Mouse (Mus musculus): ENCODE data around the gene Adgrb2.

Gene Adgrb2

DNA sequence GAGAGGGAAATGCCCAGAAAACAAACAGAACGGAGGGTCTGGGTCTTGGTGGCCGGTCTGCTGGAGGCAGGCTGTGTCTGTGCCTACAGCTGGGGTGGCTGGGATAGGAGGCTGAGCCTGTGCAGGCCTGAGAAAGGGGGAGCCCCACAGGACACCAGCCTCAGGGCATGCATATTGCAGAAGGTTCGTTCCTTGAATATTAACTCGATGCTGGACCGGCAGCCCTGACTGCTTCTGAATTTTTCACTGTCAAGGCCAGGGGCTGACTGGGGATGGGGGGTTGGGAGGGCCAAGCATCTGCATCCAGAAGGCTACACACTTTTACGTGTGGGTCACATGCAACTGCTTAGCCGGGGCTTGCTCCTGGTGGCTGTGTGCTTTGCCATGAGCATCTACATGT, 48.8 kb downstream of the Adgrb2 start:
- DNase-seq, result no peak

DNA sequence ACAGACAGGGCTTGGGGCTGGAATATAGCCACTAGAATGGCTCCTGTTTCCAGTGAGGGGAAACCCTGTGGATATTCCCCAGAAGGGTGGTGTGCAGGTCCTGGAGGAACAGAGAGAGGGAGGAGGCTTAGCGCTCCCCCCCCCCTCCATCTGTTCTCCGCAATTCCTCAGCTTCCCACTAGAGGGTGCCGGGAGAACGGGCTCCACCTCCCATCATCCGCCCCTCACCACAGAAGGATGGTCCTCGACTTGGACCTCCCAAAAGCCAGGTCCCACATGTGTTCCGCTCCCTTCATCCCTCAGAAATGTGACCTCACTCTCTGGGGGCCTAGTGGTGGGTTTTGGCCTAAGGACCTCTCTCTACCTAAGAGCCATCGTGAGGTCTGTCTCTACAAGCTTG, 51.4 kb downstream of the Adgrb2 start:
- DNase-seq, result peak; percentile 38 to 43

DNA sequence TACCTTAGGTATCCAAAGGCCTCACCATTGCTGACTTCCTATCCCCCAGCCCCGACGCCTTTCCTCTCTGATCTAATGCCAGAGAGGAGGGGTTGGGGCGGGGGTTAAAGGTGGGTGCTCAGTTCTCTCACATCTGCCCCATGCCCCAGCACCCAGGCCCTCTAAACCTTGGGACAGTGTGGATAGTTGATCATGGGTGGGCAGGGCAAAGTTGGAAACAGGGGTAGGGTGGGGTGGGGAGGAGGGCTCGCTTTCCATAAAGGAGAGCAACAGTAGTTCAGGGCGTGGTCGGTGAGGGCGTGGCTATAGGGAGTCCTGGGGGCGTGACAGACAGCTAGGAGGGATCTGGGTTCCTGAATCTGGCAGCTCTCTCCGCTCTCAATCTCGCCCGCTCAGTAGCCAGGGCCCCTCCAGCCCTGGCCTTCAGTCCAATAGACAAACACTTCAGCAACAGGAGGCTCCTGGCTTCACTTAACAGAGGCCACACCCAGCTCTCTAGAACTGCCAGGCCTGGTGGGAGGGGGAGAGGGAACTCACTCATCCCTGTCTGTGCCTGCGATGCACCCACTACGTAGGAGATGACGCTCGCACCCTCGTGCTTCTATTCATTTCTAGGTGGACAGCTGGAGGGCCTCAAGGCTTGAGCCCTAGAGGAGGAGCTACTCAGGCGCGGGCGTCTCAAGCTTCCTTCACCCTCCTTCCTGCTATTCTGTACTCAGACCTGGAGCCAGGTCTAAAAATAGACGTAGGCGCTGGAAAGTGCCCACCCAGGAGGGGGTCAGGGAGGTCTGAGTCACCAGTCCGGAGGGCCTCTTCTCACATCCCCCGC, 52.1 kb downstream of the Adgrb2 start:
- DNase-seq, result peak; percentile 14 to 35

DNA sequence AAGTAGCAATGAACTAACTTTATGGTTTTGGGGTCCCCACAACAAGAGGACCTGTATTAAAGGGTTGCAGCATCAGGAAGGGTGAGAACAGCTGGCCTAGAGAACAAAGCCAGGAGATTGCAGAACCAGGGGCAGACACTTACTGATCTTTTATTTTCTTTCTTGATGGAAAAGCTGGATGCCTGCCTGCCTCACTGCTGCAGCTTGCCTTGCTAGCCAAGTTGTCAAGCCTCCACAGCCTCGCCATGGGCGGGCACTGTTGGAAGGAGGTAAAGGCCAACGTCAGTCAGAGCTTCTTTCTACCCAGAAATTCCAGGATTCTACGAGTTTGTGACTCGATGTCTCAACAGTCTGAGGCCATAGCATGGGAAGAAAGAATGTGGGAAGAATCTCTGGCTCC, 54.7 kb downstream of the Adgrb2 start:
- DNase-seq, result no peak

DNA sequence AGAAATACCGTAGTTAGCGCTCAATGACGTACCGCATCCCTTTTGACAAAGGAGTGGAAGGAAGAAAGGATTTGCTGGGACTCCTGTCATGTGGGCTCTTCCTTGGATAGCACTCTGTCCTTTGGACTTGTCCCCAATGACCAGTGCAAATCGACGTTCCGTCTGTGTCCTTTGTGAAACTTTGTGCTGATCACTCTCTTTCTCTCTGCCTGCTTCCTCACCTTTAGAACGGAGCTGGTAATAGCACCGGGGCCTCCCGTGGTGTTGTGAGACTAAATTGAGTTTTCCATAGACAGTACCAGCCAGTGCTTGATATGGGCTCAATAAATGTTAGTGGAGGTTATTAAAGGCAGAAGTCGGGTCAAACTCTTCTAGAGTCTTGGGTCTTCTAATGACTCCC, 56.4 kb downstream of the Adgrb2 start:
- no peak for DNase-seq

DNA sequence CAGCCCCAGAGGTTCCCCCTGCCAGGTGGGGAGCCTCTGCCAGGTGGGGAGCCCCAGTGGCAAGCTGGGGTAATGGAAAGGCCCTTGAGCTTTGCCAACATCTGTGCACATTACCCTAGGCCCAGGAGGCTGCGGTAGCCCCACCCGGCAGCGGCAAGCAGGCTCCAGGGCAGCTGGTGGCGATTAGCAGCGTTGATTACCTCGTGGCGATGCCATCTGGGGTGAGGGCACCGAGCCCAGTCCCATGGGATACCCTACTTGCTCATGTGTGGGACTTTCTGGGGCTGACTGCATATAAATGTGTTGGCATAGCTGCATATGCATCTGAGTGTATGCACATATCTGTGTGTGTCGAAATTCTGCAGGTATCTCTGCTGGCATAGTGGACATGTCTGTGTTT, 59.5 kb downstream of the Adgrb2 start:
- DNase-seq, result peak; percentile 7 to 21

DNA sequence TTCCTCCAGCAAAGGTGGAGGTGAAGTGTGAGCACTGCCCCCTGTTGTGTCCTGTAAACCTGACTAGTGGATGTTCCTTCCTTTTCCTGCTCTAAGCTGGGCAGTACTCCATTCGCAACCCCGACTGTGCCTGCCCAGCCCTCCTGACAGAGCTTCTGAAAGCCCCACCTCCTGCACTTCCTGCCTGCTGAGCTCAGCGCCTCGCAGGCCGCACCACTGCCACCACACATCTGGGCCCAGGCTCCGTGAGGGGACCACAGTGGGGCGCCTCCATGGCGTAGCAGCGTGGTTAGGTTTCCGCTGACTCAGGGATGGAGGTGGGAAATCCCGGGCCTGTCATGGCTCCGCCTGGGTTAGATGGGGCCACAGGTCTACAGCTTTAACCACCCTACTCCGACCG, 60.9 kb downstream of the Adgrb2 start:
- DNase-seq, result peak; percentile 55 to 59

DNA sequence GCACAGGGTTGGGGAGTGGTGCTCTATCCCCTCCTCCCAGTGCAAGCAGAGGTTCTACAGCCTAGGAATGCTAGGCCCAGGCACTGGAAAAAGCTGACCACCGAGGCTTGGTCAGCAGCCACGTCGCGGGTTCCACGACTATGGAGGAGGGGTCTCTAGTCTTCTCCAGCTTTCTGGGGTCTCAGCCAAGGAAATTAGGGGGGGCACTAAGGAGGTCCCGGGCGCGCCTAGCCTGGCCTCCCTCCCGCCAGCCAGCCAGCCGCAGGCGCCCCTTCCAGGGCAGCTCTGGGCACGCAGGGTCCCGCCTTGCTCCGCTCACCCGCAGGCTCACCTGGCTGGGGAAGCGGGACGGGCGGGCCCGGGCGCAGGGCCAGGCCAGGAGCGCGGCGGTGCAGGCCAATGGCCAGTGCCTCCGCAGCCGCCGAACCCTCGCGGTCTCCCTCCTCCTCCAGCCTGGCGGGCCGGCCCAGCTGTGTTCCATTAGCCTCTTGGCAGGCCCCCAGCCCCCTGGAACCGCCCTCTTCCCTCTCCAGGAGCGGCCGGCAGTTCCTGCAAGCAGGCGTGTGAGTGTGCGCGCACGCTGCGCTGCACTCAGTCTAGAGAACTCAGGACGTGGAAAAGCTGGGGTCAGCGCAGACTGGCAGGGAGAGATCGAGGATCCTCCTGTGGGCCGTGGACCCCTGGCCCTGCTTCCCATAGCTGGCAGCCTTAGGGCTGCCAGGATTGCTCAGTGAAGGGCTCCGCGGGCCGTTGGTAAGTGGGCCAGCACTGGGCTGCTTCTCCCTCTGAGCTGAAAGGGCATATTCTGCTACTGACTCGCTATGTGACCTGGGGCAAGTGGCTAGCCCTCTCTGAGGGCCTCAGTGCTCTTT, 62.9 kb downstream of the Adgrb2 start, which contains the start of gene Col16a1:
Col16a1 (plus strand) TSS at position 510 of the 872 bp plus-strand sequence.
- DNase-seq, result no peak

DNA sequence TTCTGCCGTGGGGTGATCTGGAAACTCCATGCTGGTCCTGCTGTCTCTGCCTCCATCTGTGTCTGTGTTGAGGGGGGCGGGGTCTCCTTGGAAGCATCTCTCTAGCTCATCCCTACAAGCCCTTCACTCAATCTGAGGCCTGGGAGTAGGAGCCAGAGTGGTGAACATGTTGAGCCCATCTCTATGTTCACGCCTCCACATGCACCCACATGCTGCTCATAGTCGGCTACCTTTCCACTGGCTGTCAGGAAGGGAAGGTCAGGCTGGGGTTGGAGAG, 63.5 kb downstream of the Adgrb2 start:
- DNase-seq, result no peak

DNA sequence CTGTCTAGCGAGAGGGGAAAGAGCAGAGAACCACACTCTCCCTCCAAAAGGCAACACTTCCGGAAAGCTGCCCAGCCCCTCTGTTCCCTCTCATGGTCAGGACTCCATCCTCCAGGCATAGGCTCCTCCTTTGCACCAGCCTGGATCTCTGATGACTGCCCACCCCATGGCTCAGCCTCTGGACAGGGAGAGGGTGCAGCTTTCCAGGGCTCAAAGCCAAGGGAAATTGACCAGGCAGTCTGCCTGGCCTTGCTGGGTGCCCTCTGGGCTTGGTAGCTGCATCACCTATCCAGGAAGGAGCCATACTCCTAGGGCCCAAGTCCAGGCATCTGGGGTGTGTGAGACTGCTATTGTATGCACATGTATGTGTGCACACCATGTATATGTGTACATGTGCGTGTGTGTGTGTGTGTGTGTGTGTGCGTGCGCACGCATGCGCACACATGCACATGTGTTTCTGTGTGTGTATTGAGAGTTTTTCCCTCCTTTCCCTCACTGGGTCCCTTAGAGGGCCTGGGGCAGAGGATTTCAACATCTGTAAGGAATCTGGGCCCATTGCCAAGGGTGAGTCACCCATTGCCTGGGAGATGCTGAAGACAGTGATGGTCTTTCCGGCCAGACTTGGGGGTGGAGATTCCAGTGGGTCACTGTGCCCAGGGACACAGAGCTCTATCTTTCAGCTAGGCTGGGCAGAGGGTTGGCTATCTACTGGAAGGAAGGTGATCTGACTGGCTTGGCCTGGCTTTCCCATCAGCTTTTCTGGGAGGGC, 65.6 kb downstream of the Adgrb2 start:
- no peak for DNase-seq

DNA sequence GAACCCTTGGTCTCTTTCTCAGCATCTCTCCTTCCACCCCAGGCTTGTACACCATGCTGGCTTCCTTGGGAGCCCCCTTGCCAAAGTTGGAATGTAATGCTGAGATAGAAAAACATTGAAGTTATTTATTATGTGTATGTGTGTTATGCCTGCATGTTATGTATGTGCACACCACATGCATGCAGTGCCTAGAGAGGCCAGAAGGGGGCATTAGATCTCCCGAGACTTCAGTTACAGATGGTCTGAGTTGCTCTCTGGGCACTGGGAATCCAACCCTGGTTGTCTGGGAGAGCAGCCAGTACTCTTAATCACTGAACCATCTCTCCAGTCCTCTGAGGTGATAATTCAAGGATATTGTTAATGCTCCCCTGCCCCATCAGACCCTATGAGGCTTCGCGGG, 67.6 kb downstream of the Adgrb2 start:
- DNase-seq, result no peak

DNA sequence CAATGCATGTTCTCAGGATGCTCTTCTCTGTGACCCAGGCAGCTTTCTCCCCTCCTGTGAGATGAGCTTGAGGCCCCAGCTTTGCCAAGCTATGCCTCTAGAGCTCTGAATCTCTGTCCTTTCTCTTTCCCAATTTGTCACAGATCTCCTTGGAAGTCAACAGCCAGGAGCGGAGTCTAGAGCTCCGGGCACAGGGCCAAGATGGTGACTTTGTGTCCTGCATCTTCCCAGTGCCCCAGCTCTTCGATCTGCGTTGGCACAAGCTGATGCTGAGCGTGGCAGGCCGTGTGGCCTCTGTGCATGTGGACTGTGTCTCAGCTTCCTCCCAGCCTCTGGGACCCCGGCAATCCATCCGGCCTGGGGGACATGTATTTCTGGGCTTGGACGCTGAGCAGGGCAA, 68.4 kb downstream of the Adgrb2 start:
- no peak for DNase-seq

DNA sequence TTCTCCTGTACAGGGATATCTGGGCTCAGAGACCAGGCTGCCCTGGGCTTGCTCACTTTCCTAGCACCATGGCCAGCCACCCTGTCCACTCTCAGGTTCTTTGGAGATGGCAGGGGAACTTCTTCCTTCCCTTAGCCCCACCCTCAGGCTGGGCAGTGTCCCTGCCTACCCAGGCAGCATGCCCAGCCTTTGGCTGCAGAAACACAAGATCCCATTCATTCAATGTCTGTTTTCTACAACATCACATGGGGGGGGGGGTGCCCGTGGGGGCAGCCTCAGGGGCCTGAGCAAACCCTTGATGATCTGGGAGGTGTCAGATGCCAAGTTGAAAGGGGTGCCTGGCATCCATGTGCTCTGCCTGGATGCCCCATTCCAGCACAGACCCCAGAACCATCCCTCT, 70.1 kb downstream of the Adgrb2 start:
- no peak for DNase-seq

DNA sequence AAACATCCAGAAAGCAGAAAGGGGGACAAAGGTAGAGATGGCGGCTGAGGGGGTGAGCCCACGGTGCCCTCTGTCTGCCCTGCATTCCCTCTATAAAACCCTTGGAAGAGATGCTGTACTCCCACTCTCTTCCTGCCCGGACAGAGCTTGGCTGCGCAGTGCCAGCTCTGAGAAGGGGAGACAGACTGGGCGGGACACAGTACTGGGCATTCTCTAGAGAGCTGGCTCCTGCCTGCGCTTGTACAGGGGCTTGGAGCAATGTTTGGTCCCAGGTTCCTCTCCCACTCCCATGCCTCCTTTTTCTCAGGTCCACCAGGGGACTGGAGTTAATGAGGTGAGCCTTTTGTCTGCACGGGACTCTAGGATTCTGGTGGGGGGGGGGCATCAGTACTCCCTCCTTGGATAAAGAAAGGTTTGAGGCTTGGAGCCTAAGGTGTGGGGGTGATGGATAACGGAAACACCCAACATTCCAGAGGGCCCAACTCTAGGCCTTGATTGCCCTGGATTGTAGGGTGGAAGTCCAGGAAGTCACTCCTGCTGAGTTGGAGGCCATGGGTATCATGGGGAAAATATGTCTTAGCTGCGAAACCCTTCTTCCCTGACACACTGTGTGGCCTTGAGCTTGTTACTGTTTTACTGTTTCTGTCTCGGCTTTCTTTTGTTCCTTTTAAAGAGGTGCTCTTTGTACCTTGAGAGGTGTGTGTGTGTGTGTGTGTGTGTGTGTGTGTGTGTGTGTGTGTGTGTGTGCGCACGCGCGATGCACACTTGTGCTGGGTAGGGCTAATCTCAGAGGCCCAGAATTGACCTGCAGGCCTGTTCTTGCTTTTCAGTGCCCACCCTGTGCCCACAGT, 70.7 kb downstream of the Adgrb2 start:
- no peak for DNase-seq

DNA sequence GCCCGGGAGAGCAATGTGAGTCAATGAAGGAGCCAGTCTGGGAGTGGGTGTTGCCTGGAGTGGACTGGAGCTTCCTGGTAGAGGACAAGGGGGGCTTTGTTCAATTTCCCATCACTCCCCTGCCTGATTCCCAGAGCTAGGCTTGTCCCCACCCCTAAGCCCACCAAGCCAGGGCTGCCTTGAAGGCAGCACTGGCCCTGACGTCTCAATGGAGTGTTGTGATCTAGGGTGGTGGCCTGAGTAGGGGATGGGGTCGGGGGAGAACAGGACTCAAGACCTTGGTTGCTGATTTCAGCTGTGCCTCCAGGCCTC, 71.3 kb downstream of the Adgrb2 start:
- no peak for DNase-seq

DNA sequence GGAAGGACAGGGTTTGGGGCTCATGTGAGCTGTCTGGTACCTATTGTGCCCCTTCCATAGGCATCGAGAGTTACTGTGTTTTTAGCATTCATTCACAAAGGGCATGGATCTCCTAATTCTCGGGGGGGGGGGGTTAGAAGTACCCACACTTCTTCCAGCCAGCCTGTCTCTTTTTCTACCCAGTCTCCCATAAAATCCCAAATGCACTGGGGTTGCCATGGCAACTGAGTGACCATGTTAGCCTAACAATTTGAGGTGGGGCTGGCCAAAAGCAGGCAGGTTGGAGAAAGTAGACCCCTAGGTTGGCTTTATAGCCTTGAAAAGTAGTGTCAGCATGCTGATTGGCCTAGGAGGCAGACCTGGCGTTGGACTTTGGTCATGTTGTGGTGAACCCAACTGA, 71.8 kb downstream of the Adgrb2 start:
- DNase-seq, result no peak

DNA sequence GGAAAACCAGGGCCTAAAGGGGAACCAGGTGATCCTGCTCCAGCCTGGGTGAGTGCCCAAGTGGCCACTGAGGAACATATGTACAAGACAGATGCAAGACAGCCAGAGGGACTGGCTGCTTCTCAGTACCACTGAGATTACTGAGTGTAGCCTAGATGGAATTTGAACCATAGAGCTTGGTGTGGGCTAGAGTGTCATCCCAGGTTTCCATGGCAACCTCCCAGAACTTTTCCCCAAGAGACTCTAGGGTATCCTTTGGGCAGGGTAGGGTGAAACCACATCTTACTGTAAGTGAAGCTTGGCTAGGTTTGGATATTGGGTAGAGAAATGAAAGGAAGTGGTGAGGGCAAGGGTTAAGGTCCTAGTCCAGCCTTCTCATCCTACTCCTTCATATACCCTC, 76.3 kb downstream of the Adgrb2 start:
- no peak for DNase-seq

DNA sequence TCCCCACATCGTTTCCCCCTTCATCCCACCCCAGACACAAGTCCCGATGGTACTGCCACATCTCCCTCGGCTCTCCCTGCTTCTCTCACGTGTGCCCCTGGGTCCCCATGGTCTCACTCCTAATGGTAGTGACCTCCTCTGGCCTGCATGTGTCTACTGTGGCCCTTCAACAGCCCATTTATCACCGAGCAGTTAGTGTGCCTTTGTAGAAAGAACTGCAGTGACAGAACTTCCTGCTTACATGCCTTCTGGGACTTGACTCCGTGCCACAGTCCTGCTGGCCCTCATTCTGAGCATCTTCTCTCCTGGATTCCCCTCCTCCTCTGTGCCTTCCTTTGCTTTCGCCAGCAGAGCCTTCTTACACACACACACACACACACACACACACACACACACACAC, 78.5 kb downstream of the Adgrb2 start:
- DNase-seq, result no peak

DNA sequence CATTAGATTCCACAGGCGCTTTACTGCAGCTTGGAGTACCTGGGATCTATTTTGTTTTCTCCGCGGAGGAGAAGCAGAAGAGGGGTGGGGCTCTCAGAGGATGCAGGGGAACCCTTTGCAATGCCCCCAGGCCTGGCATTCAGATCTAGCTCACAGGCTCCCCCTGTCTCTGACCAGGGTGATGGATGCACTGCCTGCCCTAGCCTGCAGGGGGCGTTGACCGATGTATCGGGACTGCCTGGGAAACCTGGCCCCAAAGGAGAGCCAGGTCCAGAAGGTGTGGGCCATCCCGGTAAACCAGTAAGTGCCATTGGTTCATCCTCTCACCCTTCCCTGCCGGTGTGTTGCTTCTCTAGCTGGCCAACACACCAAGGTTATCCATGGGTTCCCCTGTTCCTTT, 82.1 kb downstream of the Adgrb2 start:
- DNase-seq, result peak; percentile 12 to 29

DNA sequence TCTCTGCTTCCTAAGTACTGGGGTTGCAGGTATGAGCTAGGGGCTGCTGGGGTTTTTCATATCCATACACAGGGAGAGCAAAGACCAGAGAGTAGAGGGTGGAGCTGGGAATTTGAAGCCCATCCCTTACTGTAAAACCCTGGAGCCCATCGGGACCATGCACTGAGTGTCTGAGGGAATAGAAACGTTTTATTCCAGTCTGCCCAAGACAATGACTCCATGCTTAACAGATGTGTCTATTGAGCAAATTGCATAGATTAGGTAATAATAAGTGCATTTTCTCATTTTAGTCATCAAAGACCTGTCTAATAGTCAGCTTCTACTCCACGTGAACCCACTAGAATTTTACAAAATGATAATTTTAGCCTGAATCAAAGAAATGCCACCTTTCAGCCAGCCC, 85.9 kb downstream of the Adgrb2 start:
- DNase-seq, result no peak

DNA sequence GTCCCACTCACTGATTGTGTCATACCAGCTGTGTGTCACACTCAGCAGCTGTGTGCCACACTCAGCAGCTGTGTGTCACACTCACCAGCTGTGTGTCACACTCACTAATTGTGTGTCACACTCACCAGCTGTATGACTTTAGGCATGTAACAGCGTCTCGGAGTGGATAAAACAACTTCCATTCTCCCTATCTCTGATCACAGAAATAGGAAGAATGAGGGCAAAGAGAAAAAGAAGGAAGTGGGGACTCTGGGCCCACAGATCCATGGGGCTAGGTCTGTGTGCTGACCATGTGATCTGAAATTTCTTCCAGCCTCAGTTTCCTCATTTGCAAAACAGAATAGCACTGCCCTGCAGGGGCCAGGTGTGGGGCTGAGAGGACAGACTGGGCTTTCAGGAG, 87.1 kb downstream of the Adgrb2 start:
- no peak for DNase-seq

Measured in B cell, adult 2 months (primary cell).